ENCODE assay signal across 8 mouse cellular contexts in genomic region chr11:101009888-101010784, GRCm38 (mm10). TPM values are rescaled to one million over a fixed set of nuclear protein-coding genes. Genes with fewer than 3 reads are reported as not detected.
A peak's percentile ranks its signal among the peaks of the same experiment; 100 is the strongest.
DNase-seq lines count a peak whose midpoint lies in the region; ATAC-seq lines count a peak whose summit lies in the region.

No protein-coding gene starts in this region.

- peak overlapping the region; percentile 63; the same call in 1 of the 2 replicates for H3K27ac ChIP-seq in forebrain, embryonic 11.5 days (ENCODE audit: low read depth, low read length)
- H3K27ac ChIP-seq in macrophage: peak overlapping the region; percentile 100
- peak overlapping the region; percentile 82 for H3K27ac ChIP-seq in stomach, embryonic 16.5 days (ENCODE audit: low read length)

- peak overlapping the region; percentile 62 for H3K4me3 ChIP-seq in forebrain, embryonic 11.5 days (ENCODE audit: low read depth, low read length)
- peak overlapping the region; percentile 99 for H3K4me3 ChIP-seq in macrophage (ENCODE audit: inconsistent target)
- H3K4me3 ChIP-seq in stomach, embryonic 16.5 days (replicated peaks; ENCODE audit: low read length): peak overlapping the region; percentile 61

- no peaks in the 10 kb centered on the region for H3K9me3 ChIP-seq in forebrain, embryonic 11.5 days (ENCODE audit: control insufficient read depth, low read length)
- no peaks in the 10 kb centered on the region for H3K9me3 ChIP-seq in stomach, embryonic 16.5 days (replicated peaks; ENCODE audit: control insufficient read depth, low read length)

- peaks cover 58% of the 10 kb centered on the region for H3K79me2 ChIP-seq in macrophage (ENCODE audit: inconsistent target)

- H3K27me3 ChIP-seq in forebrain, embryonic 11.5 days (ENCODE audit: control insufficient read depth, insufficient read depth, low read length): no peaks in the 10 kb centered on the region
- H3K27me3 ChIP-seq in stomach, embryonic 16.5 days (ENCODE audit: control insufficient read depth, insufficient read depth, low read length): no peaks in the 10 kb centered on the region

- H3K4me1 ChIP-seq in forebrain, embryonic 11.5 days (replicated peaks; ENCODE audit: control insufficient read depth, insufficient read depth, low read length): peaks cover 3% of the 10 kb centered on the region; the same call in 1 of the 2 replicates
- H3K4me1 ChIP-seq in stomach, embryonic 16.5 days (ENCODE audit: control insufficient read depth, insufficient read depth, low read length): peaks cover 13% of the 10 kb centered on the region

- H3K36me3 ChIP-seq in forebrain, embryonic 11.5 days (ENCODE audit: control insufficient read depth, insufficient read depth, low read length): no peaks in the 10 kb centered on the region; the same call in 1 of the 2 replicates
- peaks cover 26% of the 10 kb centered on the region; the same call in 1 of the 2 replicates for H3K36me3 ChIP-seq in macrophage (ENCODE audit: inconsistent target)
- H3K36me3 ChIP-seq in stomach, embryonic 16.5 days (ENCODE audit: control insufficient read depth, insufficient read depth, low read length): peaks cover 9% of the 10 kb centered on the region; the same call in 1 of the 2 replicates

- peak overlapping the region; percentile 83 for H3K4me2 ChIP-seq in forebrain, embryonic 11.5 days (ENCODE audit: low read depth, low read length, severe bottlenecking)
- peak overlapping the region; percentile 88 for H3K4me2 ChIP-seq in stomach, embryonic 16.5 days (ENCODE audit: low read depth, low read length)

- no peak for ATAC-seq in forebrain, embryonic 11.5 days (replicated peaks; ENCODE audit: low FRiP score)
- ATAC-seq in stomach, embryonic 16.5 days (ENCODE audit: insufficient read depth, low FRiP score): no peak

- 14% methylated on average over 29 of the region's 29 CpGs for WGBS in forebrain, embryonic 11.5 days
- WGBS in macrophage (ENCODE audit: missing documents): 3% methylated on average over 29 of the region's 29 CpGs
- WGBS in stomach, embryonic 16.5 days: 6% methylated on average over 29 of the region's 29 CpGs

- peak overlapping the region; percentile 77 for H3K9ac ChIP-seq in forebrain, embryonic 11.5 days (ENCODE audit: low read length)
- H3K9ac ChIP-seq in stomach, embryonic 16.5 days (ENCODE audit: low read length): peak overlapping the region; percentile 85

- DNase-seq in right cerebral cortex, postnatal 4 days: peak; percentile 11
- no peak for DNase-seq in right cerebral cortex, adult 18-20 months
- peak; percentile 68 for DNase-seq in brain, adult 2 months (ENCODE audit: low read depth, low spot score)
- DNase-seq in forebrain, embryonic 11.5 days (ENCODE audit: low spot score): no peak
- DNase-seq in kidney, adult 9 months: peak; percentile 22
- DNase-seq in gastrocnemius, adult 8-10 months (ENCODE audit: low spot score in 2 of 2): no peak

RNA-seq across cellular contexts. Expression of gene Atp6v0a1, which starts 0.9 kb away (rescaled TPM):
- 44.7 and 47.0 TPM in 2 replicates for polyA plus RNA-seq in forebrain, embryonic 11.5 days (2014; fragmentation: Nextera tagmentation; extraction: Ambion mirVana)
- 1,000 to 10,000 TPM in 9 of 26 experiments, 100 to 1,000 TPM in 17; 293 to 1,463 (median 608) TPM for total RNA-seq in macrophage (2018; cell fraction: chromatin; rRNA removed)
- total RNA-seq in macrophage (2018; cell fraction: cytosol; rRNA removed): 100 to 1,000 TPM; 133 to 452 (median 273) TPM
- total RNA-seq in macrophage (2018; cell fraction: nucleus; rRNA removed): 1,000 to 10,000 TPM in 2 of 26 experiments, 100 to 1,000 TPM in 24; 288 to 1,115 (median 481) TPM
- polyA plus RNA-seq in macrophage (2018): 190 to 331 TPM (median 319 TPM) in 3 replicates
- 47.8 and 50.5 TPM in 2 replicates for polyA plus RNA-seq in stomach, embryonic 16.5 days (2015; fragmentation: Nextera tagmentation; extraction: Ambion mirVana)
- total RNA-seq in gastrocnemius, adult 8-10 months (2022): 10 to 100 TPM; 62.0 to 79.8 (median 66.8) TPM

RNA-seq across cellular contexts. Expression of gene Cavin1, which starts 39.4 kb away (rescaled TPM):
- polyA plus RNA-seq in forebrain, embryonic 11.5 days (2014; fragmentation: Nextera tagmentation; extraction: Ambion mirVana): 11.8 and 14.2 TPM in 2 replicates
- 10 to 100 TPM in 1 of 26 experiments, 1 to 10 TPM in 2, under 1 TPM in 10, not detected in 13; 0.19 to 28.7 (median 0.31) TPM for total RNA-seq in macrophage (2018; cell fraction: chromatin; rRNA removed)
- 1 to 10 TPM in 8 of 26 experiments, under 1 TPM in 16, not detected in 2; 0.06 to 2.1 (median 0.74) TPM for total RNA-seq in macrophage (2018; cell fraction: cytosol; rRNA removed)
- 1 to 10 TPM in 2 of 26 experiments, under 1 TPM in 16, not detected in 8; 0.11 to 6.1 (median 0.50) TPM for total RNA-seq in macrophage (2018; cell fraction: nucleus; rRNA removed)
- polyA plus RNA-seq in macrophage (2018): 0.35 to 1.1 TPM (median 0.93 TPM) in 3 replicates
- polyA plus RNA-seq in stomach, embryonic 16.5 days (2015; fragmentation: Nextera tagmentation; extraction: Ambion mirVana): 381 and 403 TPM in 2 replicates
- 100 to 1,000 TPM; 125 to 153 (median 134) TPM for total RNA-seq in gastrocnemius, adult 8-10 months (2022)

RNA-seq across cellular contexts. Expression of gene Naglu, which starts 59.7 kb away (rescaled TPM):
- 6.9 and 7.8 TPM in 2 replicates for polyA plus RNA-seq in forebrain, embryonic 11.5 days (2014; fragmentation: Nextera tagmentation; extraction: Ambion mirVana)
- total RNA-seq in macrophage (2018; cell fraction: chromatin; rRNA removed): 10 to 100 TPM in 25 of 26 experiments, 1 to 10 TPM in 1; 8.9 to 64.4 (median 19.4) TPM
- total RNA-seq in macrophage (2018; cell fraction: cytosol; rRNA removed): 100 to 1,000 TPM in 24 of 26 experiments, 10 to 100 TPM in 2; 92.9 to 248 (median 144) TPM
- 100 to 1,000 TPM in 25 of 26 experiments, 10 to 100 TPM in 1; 38.7 to 225 (median 159) TPM for total RNA-seq in macrophage (2018; cell fraction: nucleus; rRNA removed)
- 71.6 to 194 TPM (median 117 TPM) in 3 replicates for polyA plus RNA-seq in macrophage (2018)
- polyA plus RNA-seq in stomach, embryonic 16.5 days (2015; fragmentation: Nextera tagmentation; extraction: Ambion mirVana): 17.0 and 17.2 TPM in 2 replicates
- 1 to 10 TPM; 2.9 to 4.8 (median 4.0) TPM for total RNA-seq in gastrocnemius, adult 8-10 months (2022)

Comparison
In these comparisons a context has a peak if more than half of its experiments do, and no peak if none do; other contexts are left out.
1. DNase-seq: peak in right cerebral cortex, postnatal 4 days (single experiment), brain, adult 2 months (single experiment) and kidney, adult 9 months (single experiment); none in right cerebral cortex, adult 18-20 months (single experiment), forebrain, embryonic 11.5 days (single experiment) and gastrocnemius, adult 8-10 months (0 of 2).
2. RNA of gene Cavin1, which starts 39.4 kb away (polyA plus RNA-seq): 381 to 403 TPM in stomach, embryonic 16.5 days; 11.8 to 14.2 TPM in forebrain, embryonic 11.5 days and 0.35 to 1.1 TPM in macrophage; every median in the first group is over 10 times any median in the second.
3. Peak in every context shown above with its lines, with median percentiles within 50 percentile points of each other: H3K27ac ChIP-seq and H3K4me3 ChIP-seq.